Mouse (Mus musculus) neural tube, embryonic 13.5 days (tissue): Measurements from ENCODE around the gene Hspb6. TPM values are rescaled to one million over a fixed set of nuclear protein-coding genes. Genes with fewer than 3 reads are reported as not detected.

ENCODE experiments used
- ATAC-seq: fragments of 200-750 bp; cut with Nextera tagmentation; 2 replicates; pipeline ENCODE4 v1.8.0; 2017; ENCODE audit warnings: low read depth, mild to moderate bottlenecking, moderate TSS enrichment, moderate library complexity
- H3K27ac ChIP-seq: fragments of 300-500 bp; sonication (generic); replicated peaks from 2 replicates; pipeline ENCODE4 v1.5.1; 2015; ENCODE audit warnings: moderate library complexity, mild to moderate bottlenecking, inconsistent platforms
- H3K27me3 ChIP-seq: fragments of 300-500 bp; sonication (generic); 2 replicates; pipeline ENCODE4 v1.6.1; 2015; ENCODE audit warnings: mild to moderate bottlenecking, inconsistent platforms
- H3K36me3 ChIP-seq: fragments of 300-500 bp; sonication (generic); 2 replicates; pipeline ENCODE4 v1.6.1; 2015; ENCODE audit warnings: mild to moderate bottlenecking, inconsistent platforms
- H3K4me1 ChIP-seq: fragments of 300-500 bp; sonication (generic); replicated peaks from 2 replicates; pipeline ENCODE4 v1.6.1; 2015; ENCODE audit warnings: inconsistent platforms
- H3K4me2 ChIP-seq: fragments of 300-500 bp; sonication (generic); 2 replicates; pipeline ENCODE4 v1.6.1; 2015; ENCODE audit warnings: inconsistent platforms, mild to moderate bottlenecking, moderate library complexity
- H3K4me3 ChIP-seq: fragments of 300-500 bp; sonication (generic); 2 replicates; pipeline ENCODE4 v1.5.1; 2015; ENCODE audit warnings: mild to moderate bottlenecking, inconsistent platforms
- H3K9ac ChIP-seq: fragments of 300-500 bp; sonication (generic); 2 replicates; pipeline ENCODE4 v1.6.1; 2015; ENCODE audit warnings: moderate library complexity, mild to moderate bottlenecking, inconsistent platforms
- H3K9me3 ChIP-seq: fragments of 300-500 bp; sonication (generic); 2 replicates; pipeline ENCODE4 v1.6.1; 2016; ENCODE audit warnings: inconsistent platforms
- WGBS: fragments of 180-500 bp; shearing (Covaris S2); methylation state at CpG from one replicate; pipeline ENCODE4 v1.1.7; 2015; 5-methylcytosine and 5-hydroxymethylcytosine counted together
- polyA plus RNA-seq: library from polyadenylated mRNA; unstranded; fragments of >200 nt; fragmentation: Nextera tagmentation; extraction: Ambion mirVana; gene quantifications from 2 replicates; pipeline ENCODE4 v1.2.1, GENCODE M21; 2015

Gene Hspb6
- polyA plus RNA-seq, 1 experiment from 2014 or later = 6.6 TPM

DNA sequence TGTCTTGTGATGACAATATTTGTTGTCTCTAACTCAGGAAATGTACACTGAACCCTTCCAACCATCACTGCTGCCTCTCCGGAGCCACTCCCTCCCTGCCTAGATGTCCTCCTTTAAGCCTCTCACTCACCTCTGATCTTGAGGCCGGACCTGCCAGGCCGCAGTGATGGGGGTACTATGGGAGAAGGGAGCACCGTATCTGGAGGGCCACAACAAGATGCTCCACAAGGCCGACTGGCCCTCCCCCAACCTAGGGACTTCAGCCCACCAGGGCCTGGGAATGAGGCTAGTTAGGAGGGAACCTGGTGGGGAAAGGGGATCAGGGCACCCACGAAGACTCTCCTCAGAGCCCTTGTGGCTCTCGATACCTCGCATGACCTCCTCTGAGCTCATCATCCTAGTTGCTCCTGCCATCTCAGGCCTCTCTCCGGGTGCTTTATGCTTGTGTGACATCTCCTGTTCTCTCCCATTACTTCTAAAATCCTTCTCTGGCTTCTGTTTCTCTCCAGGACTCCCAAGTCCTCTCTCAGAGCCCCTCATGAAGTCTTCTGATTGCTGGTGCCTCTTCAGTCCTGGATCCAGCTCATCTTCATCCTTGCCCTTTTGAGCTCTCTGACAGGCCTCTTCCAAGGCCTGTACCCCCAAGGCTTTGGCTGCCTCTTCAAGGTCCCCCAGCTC is 39.1 kb downstream of the Hspb6 start:
- Histone ChIP-seq H3K9me3 (no peaks in the 10 kb centered on the region), H3K4me1 (peaks cover 24% of the 10 kb centered on the region), H3K27ac (no peak overlapping the region), H3K9ac (peak overlapping the region; percentile 34; the same call in 1 of the 2 replicates), H3K4me2 (no peak overlapping the region), H3K27me3 (no peaks in the 10 kb centered on the region; the same call in 1 of the 2 replicates), H3K4me3 (no peak overlapping the region), H3K36me3 (peaks cover 7% of the 10 kb centered on the region)
- WGBS = 90% methylated on average over 9 of the region's 9 CpGs
- ATAC-seq = no peak

- WGBS = 36% methylated on average over 4 of the region's 4 CpGs
- H3K4me3 ChIP-seq = no peak overlapping the region
- no peaks in the 10 kb centered on the region for H3K9me3 ChIP-seq
- H3K27me3 ChIP-seq = no peaks in the 10 kb centered on the region; the same call in 1 of the 2 replicates
- peak overlapping the region; percentile 34; the same call in 1 of the 2 replicates for H3K9ac ChIP-seq
- H3K27ac ChIP-seq = no peak overlapping the region
- peaks cover 2% of the 10 kb centered on the region for H3K36me3 ChIP-seq
- H3K4me1 ChIP-seq = peaks cover 20% of the 10 kb centered on the region
- ATAC-seq = no peak
- no peak overlapping the region for H3K4me2 ChIP-seq
Observed at GRCm38 (mm10) chr7:30591605-30591951, 39.6 kb downstream of the Hspb6 start.

- Histone ChIP-seq H3K27ac (no peak overlapping the region), H3K36me3 (no peaks in the 10 kb centered on the region), H3K4me2 (no peak overlapping the region), H3K9me3 (no peaks in the 10 kb centered on the region), H3K4me3 (no peak overlapping the region), H3K9ac (0 out of 2 replicates have a peak overlapping the region, but pooled peaks have one; percentile 26), H3K4me1 (peaks cover 8% of the 10 kb centered on the region), H3K27me3 (no peaks in the 10 kb centered on the region; the same call in 1 of the 2 replicates)
- ATAC-seq = no peak
- 64% methylated on average over 5 of the region's 5 CpGs for WGBS
Observed at GRCm38 (mm10) chr7:30592772-30593423, 40.9 kb downstream of the Hspb6 start.

GRCm38 (mm10) chr7:30593579-30594509 is 41.9 kb downstream of the Hspb6 start:
- H3K27ac ChIP-seq = no peak overlapping the region
- no peaks in the 10 kb centered on the region; the same call in 1 of the 2 replicates for H3K27me3 ChIP-seq
- peaks cover 8% of the 10 kb centered on the region for H3K4me1 ChIP-seq
- no peak overlapping the region for H3K4me3 ChIP-seq
- WGBS = 70% methylated on average over 10 of the region's 10 CpGs
- no peak overlapping the region for H3K4me2 ChIP-seq
- ATAC-seq = no peak
- H3K9me3 ChIP-seq = no peaks in the 10 kb centered on the region
- no peaks in the 10 kb centered on the region for H3K36me3 ChIP-seq
- 0 out of 2 replicates have a peak overlapping the region, but pooled peaks have one; percentile 26 for H3K9ac ChIP-seq

DNA sequence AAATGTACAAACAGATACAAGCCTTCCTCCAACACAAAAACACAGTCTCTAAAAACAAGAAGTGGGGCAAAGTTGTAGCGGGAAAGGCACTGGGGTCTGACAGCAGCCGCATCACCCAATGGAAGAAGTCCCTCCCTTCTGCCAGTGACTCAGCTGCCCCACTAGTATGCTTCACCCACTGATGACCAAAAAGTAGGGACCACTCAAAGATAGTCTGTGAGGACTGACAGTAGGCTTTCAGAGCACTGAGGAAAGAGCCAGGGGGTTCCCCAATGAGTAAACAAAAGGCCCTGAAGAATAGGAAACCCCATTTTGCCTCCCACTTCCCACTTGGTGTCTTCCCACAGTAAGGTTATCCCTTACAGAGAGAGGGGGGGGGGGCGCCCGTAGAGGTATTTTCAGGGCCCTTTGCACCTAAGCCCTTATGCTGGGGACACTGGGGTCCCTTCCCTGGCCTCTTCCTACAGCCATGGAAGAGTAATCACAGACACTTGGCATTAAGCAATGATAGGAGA is 42.6 kb downstream of the Hspb6 start:
- peaks cover 8% of the 10 kb centered on the region for H3K4me1 ChIP-seq
- H3K9me3 ChIP-seq = no peaks in the 10 kb centered on the region
- no peak overlapping the region for H3K4me2 ChIP-seq
- H3K9ac ChIP-seq = no peak overlapping the region
- H3K4me3 ChIP-seq = no peak overlapping the region
- no peak for ATAC-seq
- no peaks in the 10 kb centered on the region for H3K36me3 ChIP-seq
- 64% methylated on average over 4 of the region's 4 CpGs for WGBS
- no peak overlapping the region for H3K27ac ChIP-seq
- no peaks in the 10 kb centered on the region; the same call in 1 of the 2 replicates for H3K27me3 ChIP-seq

DNA sequence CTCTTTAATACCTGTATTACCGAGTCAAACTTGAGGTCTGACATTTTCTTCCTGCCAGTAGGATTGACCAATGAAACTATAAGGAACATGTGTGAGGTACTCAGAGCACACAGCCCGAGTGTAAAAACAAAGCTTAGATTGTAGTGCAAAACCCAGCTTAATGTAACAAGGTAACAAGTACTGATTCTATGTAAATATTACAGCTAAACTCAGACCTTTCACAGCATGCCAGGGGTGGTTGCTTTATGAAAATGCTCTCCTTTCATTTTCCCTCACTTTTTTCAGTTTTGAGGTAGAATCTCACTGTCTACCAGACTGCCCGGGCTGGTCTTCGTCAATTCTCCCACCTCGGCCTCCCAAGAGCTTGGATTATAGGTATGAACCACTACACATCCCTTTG is 44.1 kb downstream of the Hspb6 start:
- H3K9me3 ChIP-seq = no peaks in the 10 kb centered on the region
- H3K36me3 ChIP-seq = no peaks in the 10 kb centered on the region
- no peak overlapping the region for H3K9ac ChIP-seq
- H3K27ac ChIP-seq = no peak overlapping the region
- H3K27me3 ChIP-seq = no peaks in the 10 kb centered on the region; the same call in 1 of the 2 replicates
- 82% methylated on average over 5 of the region's 5 CpGs for WGBS
- peaks cover 10% of the 10 kb centered on the region for H3K4me1 ChIP-seq
- ATAC-seq = no peak
- no peak overlapping the region for H3K4me2 ChIP-seq
- H3K4me3 ChIP-seq = no peak overlapping the region

DNA sequence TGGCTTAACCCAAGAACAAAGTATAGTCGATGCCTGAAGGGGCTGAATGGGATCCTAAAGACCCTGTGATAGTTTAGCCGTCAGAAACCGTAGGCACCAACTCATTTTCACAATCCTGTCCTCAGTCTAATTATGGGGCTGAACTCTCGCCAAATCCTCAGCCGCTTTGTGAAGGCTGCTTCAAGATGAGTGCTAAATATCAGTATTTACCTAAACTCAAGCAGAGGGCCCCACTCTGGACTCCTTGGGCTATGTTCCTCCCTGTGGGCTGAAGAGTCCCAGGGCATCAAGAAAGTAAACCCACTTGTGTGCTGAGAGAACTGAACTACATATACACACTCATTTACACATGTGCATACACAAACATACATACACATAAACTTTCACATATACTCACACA is 44.8 kb downstream of the Hspb6 start:
- no peak for ATAC-seq
- Histone ChIP-seq H3K4me1 (peaks cover 10% of the 10 kb centered on the region), H3K9ac (no peak overlapping the region), H3K4me3 (no peak overlapping the region), H3K9me3 (no peaks in the 10 kb centered on the region), H3K36me3 (no peaks in the 10 kb centered on the region), H3K27me3 (no peaks in the 10 kb centered on the region; the same call in 1 of the 2 replicates), H3K27ac (no peak overlapping the region), H3K4me2 (no peak overlapping the region)
- WGBS = 75% methylated on average over 5 of the region's 5 CpGs

- WGBS = 93% methylated on average over 12 of the region's 12 CpGs
- H3K4me2 ChIP-seq = peak within 1 kb of the TSS; percentile 45
- H3K27me3 ChIP-seq = no peaks in the 10 kb centered on the region; the same call in 1 of the 2 replicates
- H3K4me1 ChIP-seq = peaks cover 10% of the 10 kb centered on the region
- no peaks in the 10 kb centered on the region for H3K36me3 ChIP-seq
- 0 out of 2 replicates have a peak within 1 kb of the TSS, but pooled peaks have one; percentile 10 for H3K9ac ChIP-seq
- peak within 1 kb of the TSS; percentile 71 for H3K27ac ChIP-seq
- no peak for ATAC-seq
- H3K9me3 ChIP-seq = no peaks in the 10 kb centered on the region
- H3K4me3 ChIP-seq = peak within 1 kb of the TSS; percentile 4; the same call in 1 of the 2 replicates
Observed at GRCm38 (mm10) chr7:30598786-30599185, 46.8 kb downstream of the Hspb6 start, which contains the start of gene Zbtb32. Gene Zbtb32 (minus strand): TSS chr7:30598909.

DNA sequence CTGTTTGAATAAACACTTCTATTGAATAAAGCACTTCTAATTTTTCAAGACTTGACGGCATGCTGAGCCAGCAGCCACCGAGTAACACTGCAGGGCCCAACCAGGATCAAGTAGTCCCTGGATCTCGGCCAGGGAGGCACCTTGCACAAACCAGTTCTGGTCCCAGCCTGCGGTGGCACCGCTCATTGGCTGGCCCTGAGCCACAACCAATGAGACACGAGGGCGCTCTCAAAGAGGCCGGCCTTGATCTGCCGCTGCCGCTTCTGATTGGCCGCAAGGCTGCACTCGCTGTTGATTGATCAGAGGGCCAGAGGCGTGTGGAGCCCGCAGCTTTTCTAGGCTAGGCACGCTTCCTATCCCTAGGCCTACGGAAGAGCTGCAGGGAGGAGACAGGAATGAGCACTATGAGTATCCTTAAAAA is 48.0 kb downstream of the Hspb6 start:
- H3K4me3 ChIP-seq = peak overlapping the region; percentile 4; the same call in 1 of the 2 replicates
- H3K9me3 ChIP-seq = no peaks in the 10 kb centered on the region
- ATAC-seq = peak; percentile 99
- peak overlapping the region; percentile 50; the same call in 1 of the 2 replicates for H3K9ac ChIP-seq
- H3K4me1 ChIP-seq = peaks cover 10% of the 10 kb centered on the region
- 2% methylated on average over 16 of the region's 16 CpGs for WGBS
- no peaks in the 10 kb centered on the region; the same call in 1 of the 2 replicates for H3K27me3 ChIP-seq
- H3K4me2 ChIP-seq = peak overlapping the region; percentile 45
- peak overlapping the region; percentile 71 for H3K27ac ChIP-seq
- no peaks in the 10 kb centered on the region for H3K36me3 ChIP-seq

- Histone ChIP-seq H3K27me3 (no peaks in the 10 kb centered on the region; the same call in 1 of the 2 replicates), H3K4me2 (peak overlapping the region; percentile 45; the same call in 1 of the 2 replicates), H3K36me3 (no peaks in the 10 kb centered on the region), H3K4me3 (no peak overlapping the region), H3K9ac (peak overlapping the region; percentile 50; the same call in 1 of the 2 replicates), H3K9me3 (no peaks in the 10 kb centered on the region), H3K4me1 (peaks cover 10% of the 10 kb centered on the region), H3K27ac (peak overlapping the region; percentile 56)
- 73% methylated on average over 7 of the region's 7 CpGs for WGBS
- no peak for ATAC-seq
Observed at GRCm38 (mm10) chr7:30600651-30601050, 48.7 kb downstream of the Hspb6 start.

DNA sequence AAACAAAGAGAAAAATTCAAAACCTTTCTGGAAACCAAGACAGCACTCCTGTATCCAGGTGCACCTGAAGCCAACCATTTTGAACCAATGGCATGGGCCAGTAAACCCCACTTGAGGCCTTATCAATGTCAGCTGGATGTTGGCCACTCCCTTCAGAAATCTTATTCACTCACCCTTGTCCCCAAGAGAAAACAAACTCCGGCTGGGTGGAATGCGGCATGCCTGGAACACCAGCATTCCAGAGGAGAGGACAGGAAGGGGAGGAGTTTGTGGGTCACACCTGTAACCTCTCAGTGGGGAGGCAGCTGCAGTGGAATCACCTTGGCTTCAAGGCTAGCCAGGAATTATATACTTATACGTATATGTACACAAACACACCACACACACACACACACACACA is 50.6 kb downstream of the Hspb6 start:
- no peak overlapping the region for H3K4me2 ChIP-seq
- no peaks in the 10 kb centered on the region for H3K9me3 ChIP-seq
- 56% methylated on average over 3 of the region's 3 CpGs for WGBS
- H3K9ac ChIP-seq = no peak overlapping the region
- no peaks in the 10 kb centered on the region for H3K36me3 ChIP-seq
- no peak overlapping the region for H3K4me3 ChIP-seq
- H3K4me1 ChIP-seq = peaks cover 10% of the 10 kb centered on the region
- H3K27me3 ChIP-seq = no peaks in the 10 kb centered on the region
- no peak for ATAC-seq
- H3K27ac ChIP-seq = no peak overlapping the region
